Mouse (Mus musculus): ENCODE measurements around the gene Slc45a3. TPM values are rescaled to one million over a fixed set of nuclear protein-coding genes. Genes with fewer than 3 reads are reported as not detected.

Gene Slc45a3
- under 1 TPM; 0.43 to 0.64 TPM for total RNA-seq (2021)

- intact Hi-C loops (cut with DNase I) = no loop called here
- peak in 1 of 2 experiments; percentile 26 for DNase-seq (ENCODE audit: extremely low spot score in 1 of 2, low spot score in 2 of 2)
Observed at GRCm38 (mm10) chr1:131962606-131963084, at the start of gene Slc45a3. Gene Slc45a3 (plus strand): TSS chr1:131962967.

GRCm38 (mm10) chr1:131917634-131918033, 45.1 kb upstream of the Slc45a3 start:
- intact Hi-C loops (cut with DNase I) = loop anchor here (2.0 kb wide), 1 partner anchor 15 kb away; no protein-coding TSS in a partner anchor
- no peak for DNase-seq (ENCODE audit: extremely low spot score in 1 of 2, low spot score in 2 of 2)

GRCm38 (mm10) chr1:131919052-131919451, 43.7 kb upstream of the Slc45a3 start:
- intact Hi-C loops (cut with DNase I) = loop anchor here (2.0 kb wide), 1 partner anchor 14 kb away; no protein-coding TSS in a partner anchor
- no peak for DNase-seq (ENCODE audit: extremely low spot score in 1 of 2, low spot score in 2 of 2)

- intact Hi-C loops (cut with DNase I) = no loop called here
Observed at GRCm38 (mm10) chr1:131922100-131922499, 40.7 kb upstream of the Slc45a3 start.

GRCm38 (mm10) chr1:131933471-131933870, 29.3 kb upstream of the Slc45a3 start:
- intact Hi-C loops (cut with DNase I) = loop anchor here (2.0 to 10.0 kb wide), 2 partner anchors 15 to 111 kb away; no protein-coding TSS in a partner anchor
- no peak for DNase-seq (ENCODE audit: extremely low spot score in 1 of 2, low spot score in 2 of 2)

More at GRCm38 (mm10) chr1:131922100-131922499, 40.7 kb upstream of the Slc45a3 start:
- no peak for DNase-seq (ENCODE audit: extremely low spot score in 1 of 2, low spot score in 2 of 2)

GRCm38 (mm10) chr1:131937659-131938305, 25.0 kb upstream of the Slc45a3 start:
- intact Hi-C loops (cut with DNase I) = loop anchor here (10.0 kb wide), 1 partner anchor 107 kb away; no protein-coding TSS in a partner anchor
- DNase-seq (ENCODE audit: extremely low spot score in 1 of 2, low spot score in 2 of 2) = peak; percentile 38 to 72

- intact Hi-C loops (cut with DNase I) = loop anchor here (10.0 kb wide), 1 partner anchor 106 kb away; no protein-coding TSS in a partner anchor
- peak in 1 of 2 experiments; percentile 44 for DNase-seq (ENCODE audit: extremely low spot score in 1 of 2, low spot score in 2 of 2)
Observed at GRCm38 (mm10) chr1:131938811-131939210, 24.0 kb upstream of the Slc45a3 start.

- no peak for DNase-seq (ENCODE audit: extremely low spot score in 1 of 2, low spot score in 2 of 2)
- intact Hi-C loops (cut with DNase I) = no loop called here
Observed at GRCm38 (mm10) chr1:131940711-131941244, 22.0 kb upstream of the Slc45a3 start.

- DNase-seq (ENCODE audit: extremely low spot score in 1 of 2, low spot score in 2 of 2) = no peak
- intact Hi-C loops (cut with DNase I) = no loop called here
Observed at GRCm38 (mm10) chr1:131941501-131941900, 21.3 kb upstream of the Slc45a3 start.

GRCm38 (mm10) chr1:131942621-131943590, 19.9 kb upstream of the Slc45a3 start:
- DNase-seq (ENCODE audit: extremely low spot score in 1 of 2, low spot score in 2 of 2) = no peak
- intact Hi-C loops (cut with DNase I) = no loop called here

GRCm38 (mm10) chr1:131945674-131946440, 16.9 kb upstream of the Slc45a3 start:
- intact Hi-C loops (cut with DNase I) = no loop called here
- no peak for DNase-seq (ENCODE audit: extremely low spot score in 1 of 2, low spot score in 2 of 2)

GRCm38 (mm10) chr1:131946462-131947215, 16.1 kb upstream of the Slc45a3 start:
- DNase-seq (ENCODE audit: extremely low spot score in 1 of 2, low spot score in 2 of 2) = no peak
- intact Hi-C loops (cut with DNase I) = no loop called here

GRCm38 (mm10) chr1:131947997-131948525, 14.7 kb upstream of the Slc45a3 start:
- DNase-seq (ENCODE audit: extremely low spot score in 1 of 2, low spot score in 2 of 2) = no peak
- intact Hi-C loops (cut with DNase I) = no loop called here

- intact Hi-C loops (cut with DNase I) = no loop called here
- DNase-seq (ENCODE audit: extremely low spot score in 1 of 2, low spot score in 2 of 2) = no peak
Observed at GRCm38 (mm10) chr1:131954242-131954865, 8.4 kb upstream of the Slc45a3 start.

- no peak for DNase-seq (ENCODE audit: extremely low spot score in 1 of 2, low spot score in 2 of 2)
- intact Hi-C loops (cut with DNase I) = no loop called here
Observed at GRCm38 (mm10) chr1:131955131-131955757, 7.5 kb upstream of the Slc45a3 start.

GRCm38 (mm10) chr1:131957416-131957815, 5.4 kb upstream of the Slc45a3 start:
- intact Hi-C loops (cut with DNase I) = no loop called here
- DNase-seq (ENCODE audit: extremely low spot score in 1 of 2, low spot score in 2 of 2) = no peak

- intact Hi-C loops (cut with DNase I) = no loop called here
- no peak for DNase-seq (ENCODE audit: extremely low spot score in 1 of 2, low spot score in 2 of 2)
Observed at GRCm38 (mm10) chr1:131961004-131961403, 1.8 kb upstream of the Slc45a3 start.

Measured in left cerebral cortex, postnatal 10 days (tissue).